Mouse (Mus musculus) stomach, embryonic 14.5 days (tissue): ENCODE data around the gene Bcl2a1c. TPM values are rescaled to one million over a fixed set of nuclear protein-coding genes. Genes with fewer than 3 reads are reported as not detected.
"Not testable (repeated sequence)": the region's sequence is repeated elsewhere in the genome, so short reads cannot be mapped to it uniquely, and the experiment has no call there.

Experiments used
- ATAC-seq: fragments of 200-750 bp; cut with Nextera tagmentation; 2 replicates; pipeline ENCODE4 v1.8.0; 2017; ENCODE audit warnings: low read depth, moderate TSS enrichment; ENCODE audit not compliant: insufficient number of reproducible peaks, insufficient read depth, low FRiP score
- H3K27ac ChIP-seq: fragments of 300-500 bp; sonication (generic); 2 replicates; pipeline ENCODE4 v1.5.1; 2014; ENCODE audit warnings: mild to moderate bottlenecking, low read length, moderate library complexity, mixed read lengths
- H3K27me3 ChIP-seq: fragments of 300-500 bp; sonication (generic); 2 replicates; pipeline ENCODE4 v1.6.1; 2014; ENCODE audit warnings: low read length, control low read depth, mixed read lengths; ENCODE audit not compliant: control insufficient read depth, insufficient read depth
- H3K36me3 ChIP-seq: fragments of 300-500 bp; sonication (generic); 2 replicates; pipeline ENCODE4 v1.6.1; 2014; ENCODE audit warnings: mild to moderate bottlenecking, control low read depth, low read length, moderate library complexity, mixed read lengths; ENCODE audit not compliant: control insufficient read depth, insufficient read depth
- H3K4me1 ChIP-seq: fragments of 300-500 bp; sonication (generic); 2 replicates; pipeline ENCODE4 v1.6.1; 2014; ENCODE audit warnings: low read length, control low read depth, mixed read lengths; ENCODE audit not compliant: control insufficient read depth, insufficient read depth
- H3K4me2 ChIP-seq: fragments of 300-500 bp; sonication (generic); replicated peaks from 2 replicates; pipeline ENCODE4 v1.6.1; 2014; ENCODE audit warnings: low read depth, low read length, control low read depth
- H3K4me3 ChIP-seq: fragments of 300-500 bp; sonication (generic); 2 replicates; pipeline ENCODE4 v1.5.1; 2014; ENCODE audit warnings: low read depth, low read length, control low read depth
- H3K9ac ChIP-seq: fragments of 300-500 bp; sonication (generic); replicated peaks from 2 replicates; pipeline ENCODE4 v1.6.1; 2014; ENCODE audit warnings: low read depth, mild to moderate bottlenecking, control low read depth, low read length, moderate library complexity, mixed read lengths
- H3K9me3 ChIP-seq: fragments of 300-500 bp; sonication (generic); 2 replicates; pipeline ENCODE4 v1.6.1; 2016; ENCODE audit warnings: low read depth, low read length, control low read depth; ENCODE audit not compliant: control insufficient read depth
- WGBS: fragments of 180-500 bp; shearing (Covaris S2); extraction: QIAGEN DNeasy Blood & Tissue Kit; methylation state at CpG from one replicate; pipeline ENCODE4 v1.1.7; 2014; 5-methylcytosine and 5-hydroxymethylcytosine counted together
- polyA plus RNA-seq: library from polyadenylated mRNA; unstranded; fragments of >200 nt; fragmentation: Nextera tagmentation; extraction: Ambion mirVana; gene quantifications from 2 replicates; pipeline ENCODE4 v1.2.1, GENCODE M21; 2014

Gene Bcl2a1c
- not detected in 2 replicates for polyA plus RNA-seq

DNA sequence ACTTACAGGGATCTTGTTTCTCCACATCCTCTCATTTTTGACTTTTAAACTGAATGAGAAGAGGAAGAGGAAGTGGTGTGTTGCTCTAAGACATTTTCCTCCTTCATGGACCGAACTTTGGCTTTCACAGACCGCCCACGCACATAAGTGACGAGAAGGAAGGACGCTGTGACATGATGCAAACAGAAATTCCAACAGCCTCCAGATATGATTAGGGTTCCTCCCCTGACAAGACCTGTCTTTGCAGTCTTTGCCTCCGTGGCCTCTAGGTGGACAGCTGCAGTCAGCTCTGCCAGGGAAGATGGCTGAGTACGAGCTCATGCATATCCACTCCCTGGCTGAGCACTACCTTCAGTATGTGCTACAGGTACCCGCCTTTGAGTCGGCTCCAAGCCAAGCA is at the start of gene Bcl2a1c:
TSS of gene Bcl2a1c (plus strand) at position 281 of the 400 bp plus-strand sequence.
- not testable (repeated sequence) for H3K4me2 ChIP-seq, ATAC-seq, H3K27ac ChIP-seq, H3K36me3 ChIP-seq, H3K9me3 ChIP-seq, H3K27me3 ChIP-seq, H3K4me3 ChIP-seq, H3K4me1 ChIP-seq, H3K9ac ChIP-seq
- 73% methylated on average over 9 of the region's 9 CpGs for WGBS

DNA sequence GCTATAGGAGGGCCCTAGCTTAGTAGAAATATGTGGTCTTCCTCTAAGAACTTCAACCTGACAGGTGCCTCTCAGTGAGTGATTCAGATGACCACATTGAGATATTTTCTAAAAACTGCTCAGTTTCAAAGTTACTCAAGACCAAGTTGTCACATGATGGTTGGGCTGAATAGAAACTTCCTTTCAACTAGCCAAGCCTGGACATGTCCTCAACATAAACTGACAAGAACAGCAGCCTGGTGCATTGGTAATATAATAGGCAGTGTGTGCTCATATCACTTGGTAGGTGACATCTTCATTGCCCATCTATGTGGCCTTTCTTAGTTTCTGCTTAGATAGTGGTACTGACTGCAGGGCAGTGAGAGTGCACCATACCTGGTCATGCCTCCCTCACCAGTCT is 24.0 kb upstream of the Bcl2a1c start:
- H3K4me2 ChIP-seq, H3K27ac ChIP-seq, H3K36me3 ChIP-seq, H3K4me3 ChIP-seq, H3K9me3 ChIP-seq, H3K27me3 ChIP-seq, ATAC-seq, H3K4me1 ChIP-seq, H3K9ac ChIP-seq: not testable (repeated sequence)

DNA sequence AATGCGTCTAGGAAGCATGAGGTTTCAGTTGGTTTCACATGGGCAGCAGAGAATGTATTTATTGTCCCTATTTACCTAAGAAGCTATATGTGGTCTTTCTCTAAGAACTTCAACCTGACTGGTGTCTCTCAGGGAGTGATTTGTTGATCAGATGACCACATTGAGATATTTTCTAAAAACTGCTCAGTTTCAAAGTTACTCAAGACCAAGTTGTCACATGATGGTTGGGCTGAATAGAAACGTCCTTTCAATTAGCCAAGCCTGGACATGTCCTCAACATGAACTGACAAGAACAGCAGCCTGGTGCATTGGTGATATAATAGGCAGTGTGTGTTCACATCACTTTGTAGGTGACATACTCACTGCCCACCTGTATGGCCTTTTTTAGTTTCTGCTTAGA is 18.2 kb upstream of the Bcl2a1c start:
- ATAC-seq, H3K4me2 ChIP-seq, H3K27me3 ChIP-seq, H3K4me1 ChIP-seq, H3K9me3 ChIP-seq, H3K9ac ChIP-seq, H3K27ac ChIP-seq, H3K36me3 ChIP-seq, H3K4me3 ChIP-seq: not testable (repeated sequence)
- 66% methylated on average over 2 of the region's 2 CpGs for WGBS

DNA sequence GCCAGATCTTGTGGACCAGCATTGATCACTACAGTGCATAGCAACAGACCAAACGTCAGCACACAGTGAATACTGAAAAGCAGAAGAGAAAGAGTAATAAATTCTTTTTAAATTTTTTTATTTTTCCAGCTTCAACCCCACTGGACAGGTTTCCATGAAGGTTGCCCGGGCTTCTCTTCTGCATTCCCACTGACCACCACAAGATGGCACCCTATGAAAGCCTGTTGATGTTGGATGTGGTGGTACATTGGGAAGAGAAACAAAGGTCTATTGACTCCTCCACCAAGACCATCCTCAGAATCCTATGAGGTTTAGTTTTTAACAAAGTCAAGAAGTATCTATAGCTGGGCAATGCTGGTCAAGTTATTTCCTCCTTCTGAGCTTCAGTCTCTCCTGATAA is 11.9 kb upstream of the Bcl2a1c start:
- 5% methylated on average over 2 of the region's 2 CpGs for WGBS
- H3K36me3 ChIP-seq, result no peaks in the 10 kb centered on the region
- H3K4me1 ChIP-seq, result no peaks in the 10 kb centered on the region
- no peak overlapping the region for H3K4me2 ChIP-seq
- H3K9me3 ChIP-seq, result no peaks in the 10 kb centered on the region
- H3K9ac ChIP-seq, result no peak overlapping the region
- no peaks in the 10 kb centered on the region for H3K27me3 ChIP-seq
- ATAC-seq, result no peak
- H3K27ac ChIP-seq, result no peak overlapping the region
- no peak overlapping the region for H3K4me3 ChIP-seq

DNA sequence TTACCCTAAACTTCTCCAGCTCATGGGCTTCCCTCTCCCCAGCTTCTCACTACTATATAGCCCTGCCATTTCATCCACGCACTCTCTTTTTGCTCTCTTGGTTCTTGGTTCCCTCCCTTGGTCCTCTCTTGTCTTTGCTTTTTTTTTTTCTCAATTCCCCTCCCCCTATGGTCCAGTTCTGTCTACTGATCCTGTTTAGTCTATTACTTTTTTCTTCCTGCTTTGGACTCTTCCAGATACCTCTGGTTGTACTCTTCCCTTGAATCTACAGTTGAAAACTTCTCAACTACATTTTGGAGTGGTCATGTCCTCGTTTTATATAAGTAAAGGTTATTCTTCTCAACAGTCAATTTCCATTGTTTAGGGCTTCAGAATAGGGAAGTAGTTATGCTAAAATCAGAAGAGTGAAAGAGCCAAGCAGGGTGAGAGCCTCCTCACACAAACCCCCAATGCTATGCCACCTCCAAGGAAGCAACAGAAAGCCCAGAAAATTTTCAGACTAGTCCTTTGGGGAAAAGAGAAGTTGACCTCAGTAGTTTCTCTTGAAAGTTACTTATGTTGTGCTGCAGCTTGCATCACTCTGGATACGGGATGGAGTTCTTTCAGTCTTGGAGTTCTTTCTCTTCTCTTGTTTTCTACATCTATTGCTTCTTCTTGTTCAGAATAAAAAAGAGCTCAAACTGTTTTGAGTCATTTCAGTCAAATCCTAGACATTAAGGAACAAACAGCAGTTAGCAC is 3.8 kb upstream of the Bcl2a1c start:
- Histone ChIP-seq H3K27me3 (no peaks in the 10 kb centered on the region), H3K9ac (no peak overlapping the region)

DNA sequence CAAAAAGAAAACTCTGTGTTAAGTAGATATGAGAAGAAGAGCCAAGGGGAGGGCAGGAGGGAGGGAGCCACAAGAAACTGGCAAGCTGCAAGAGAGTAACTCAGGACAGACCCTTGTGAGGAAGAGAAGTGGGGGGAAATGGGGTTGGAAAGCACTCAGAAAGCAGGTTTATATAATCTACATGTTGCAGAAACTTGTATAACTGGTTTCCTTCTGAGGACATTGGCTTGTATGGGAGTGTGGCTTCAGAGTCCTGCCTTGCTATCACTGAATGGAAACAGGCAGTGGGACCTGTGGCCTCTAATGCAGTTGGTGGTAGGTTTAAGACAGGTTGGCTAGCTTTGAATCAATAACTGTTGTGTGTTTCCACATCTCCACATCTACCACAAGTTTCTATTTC is 1.6 kb upstream of the Bcl2a1c start:
- H3K4me3 ChIP-seq, H3K9me3 ChIP-seq, H3K27me3 ChIP-seq, H3K9ac ChIP-seq, H3K36me3 ChIP-seq, ATAC-seq, H3K27ac ChIP-seq, H3K4me1 ChIP-seq, H3K4me2 ChIP-seq: not testable (repeated sequence)

More for the DNA sequence above, 3.8 kb upstream of the Bcl2a1c start:
- Histone ChIP-seq H3K9me3 (no peaks in the 10 kb centered on the region), H3K27ac (no peak overlapping the region), H3K4me1 (no peaks in the 10 kb centered on the region), H3K36me3 (no peaks in the 10 kb centered on the region), H3K4me3 (no peak overlapping the region), H3K4me2 (no peak overlapping the region)
- no peak for ATAC-seq
- WGBS, result 57% methylated on average over 3 of the region's 3 CpGs

DNA sequence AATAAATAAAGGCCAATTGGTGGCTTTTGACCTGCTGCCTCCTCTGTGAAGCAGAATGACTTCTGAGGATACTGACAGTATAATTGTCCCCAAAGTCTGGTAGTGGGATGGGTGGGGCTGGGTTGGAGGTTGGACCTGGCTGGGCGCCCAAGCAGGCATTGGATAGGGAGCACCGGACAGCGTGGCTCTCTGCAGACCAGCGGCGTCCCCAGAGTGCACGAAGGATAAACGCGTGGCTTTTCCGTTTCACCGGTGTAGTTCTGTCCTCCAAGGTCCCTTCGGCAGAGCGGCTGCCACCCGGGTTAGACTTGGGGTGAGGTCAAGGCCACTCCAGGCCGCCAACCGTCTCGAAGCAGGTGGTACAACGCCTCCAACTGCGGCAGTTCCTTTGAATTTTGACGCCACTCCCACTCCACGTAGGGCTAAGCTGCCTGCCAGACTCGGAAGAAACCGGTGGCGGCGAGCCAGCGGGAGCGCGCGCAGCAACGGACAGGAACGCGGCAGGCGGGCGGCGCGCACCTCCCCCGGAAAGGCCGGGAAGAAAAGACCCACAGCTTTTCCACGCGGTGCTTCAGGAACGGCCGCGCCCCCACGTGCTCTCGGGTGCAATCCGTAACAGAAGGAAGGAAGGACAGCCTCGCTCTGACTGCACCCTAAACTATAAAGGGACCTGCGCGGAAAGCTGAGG is 38.0 kb downstream of the Bcl2a1c start:
- Histone ChIP-seq H3K4me1 (no peaks in the 10 kb centered on the region; the same call in 1 of the 2 replicates), H3K4me3 (peak overlapping the region; percentile 47), H3K36me3 (no peaks in the 10 kb centered on the region), H3K9me3 (no peaks in the 10 kb centered on the region), H3K4me2 (peak overlapping the region; percentile 86), H3K9ac (peak overlapping the region; percentile 15; the same call in 1 of the 2 replicates), H3K27me3 (no peaks in the 10 kb centered on the region), H3K27ac (no peak overlapping the region)
- ATAC-seq, result peak; percentile 79
- under 1% methylated on average over 48 of the region's 48 CpGs for WGBS

DNA sequence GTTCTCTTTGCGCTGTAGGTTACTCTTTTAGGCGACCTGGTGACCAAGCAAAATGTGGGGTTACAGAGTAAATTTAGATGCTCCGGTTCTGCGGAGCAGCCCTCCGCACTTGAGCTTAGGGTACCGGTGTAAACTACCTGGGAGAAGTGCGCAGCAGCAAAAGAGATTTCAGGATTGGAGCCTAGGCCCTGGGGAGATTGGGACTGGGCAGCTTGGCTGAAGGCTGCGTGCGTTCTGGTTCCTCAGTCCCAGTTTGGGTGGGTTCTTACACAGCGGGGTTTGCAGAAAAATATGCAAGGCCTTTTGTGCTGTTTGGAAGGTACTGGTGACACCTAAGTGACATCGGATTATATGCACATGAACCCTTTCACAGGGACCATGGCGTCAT is 38.5 kb downstream of the Bcl2a1c start:
- H3K27me3 ChIP-seq, result no peaks in the 10 kb centered on the region
- H3K4me1 ChIP-seq, result no peaks in the 10 kb centered on the region; the same call in 1 of the 2 replicates
- peak overlapping the region; percentile 47 for H3K4me3 ChIP-seq
- no peaks in the 10 kb centered on the region for H3K36me3 ChIP-seq
- H3K4me2 ChIP-seq, result peak overlapping the region; percentile 86
- WGBS, result 13% methylated on average over 12 of the region's 12 CpGs
- peak; percentile 14; the same call in 1 of the 2 replicates for ATAC-seq
- no peak overlapping the region for H3K27ac ChIP-seq
- H3K9me3 ChIP-seq, result no peaks in the 10 kb centered on the region
- peak overlapping the region; percentile 15; the same call in 1 of the 2 replicates for H3K9ac ChIP-seq
